Mouse (Mus musculus) layer of hippocampus, adult 2 months (tissue): ENCODE measurements at regions not wholly inside any gene's neighbourhood (a gene's known extent, or its start where the extent isn't known, plus 50 kb on each side); places are given as distances from the start of the nearest gene placed in this dataset.
"Not testable (repeated sequence)": the region's sequence is repeated elsewhere in the genome, so short reads cannot be mapped to it uniquely, and the experiment has no call there.

Source experiments
- DNase-seq, 2 experiments: peaks; one replicate each; pipeline ENCODE4 v3.0.0; 2022; ENCODE audit warnings: low spot score in 2 of 2
- H3K27ac ChIP-seq: fragments of 200-600 bp; 2 replicates; pipeline ENCODE4 v1.8.1; 2022
- H3K4me3 ChIP-seq: fragments of 200-600 bp; 2 replicates; pipeline ENCODE4 v1.8.1; 2022; ENCODE audit warnings: mild to moderate bottlenecking
- CTCF ChIP-seq: fragments of 200-600 bp; conservative IDR thresholded peaks from 2 replicates; pipeline ENCODE4 v1.8.1; 2022; ENCODE audit warnings: antibody characterized with exemption, mild to moderate bottlenecking, moderate library complexity

- not testable (repeated sequence) for DNase-seq, H3K4me3 ChIP-seq, H3K27ac ChIP-seq
Observed at GRCm38 (mm10) chr7:60974116-60974515, 834.1 kb upstream of the Snrpn start.

- 0 out of 2 replicates have a peak overlapping the region, but pooled peaks have one; percentile 25 for H3K27ac ChIP-seq
- peak overlapping the region; percentile 36 for H3K4me3 ChIP-seq
- DNase-seq, result no peak
- TF ChIP-seq CTCF, result no peak
Observed at GRCm38 (mm10) chr7:60961188-60961587, 821.2 kb upstream of the Snrpn start.

DNA sequence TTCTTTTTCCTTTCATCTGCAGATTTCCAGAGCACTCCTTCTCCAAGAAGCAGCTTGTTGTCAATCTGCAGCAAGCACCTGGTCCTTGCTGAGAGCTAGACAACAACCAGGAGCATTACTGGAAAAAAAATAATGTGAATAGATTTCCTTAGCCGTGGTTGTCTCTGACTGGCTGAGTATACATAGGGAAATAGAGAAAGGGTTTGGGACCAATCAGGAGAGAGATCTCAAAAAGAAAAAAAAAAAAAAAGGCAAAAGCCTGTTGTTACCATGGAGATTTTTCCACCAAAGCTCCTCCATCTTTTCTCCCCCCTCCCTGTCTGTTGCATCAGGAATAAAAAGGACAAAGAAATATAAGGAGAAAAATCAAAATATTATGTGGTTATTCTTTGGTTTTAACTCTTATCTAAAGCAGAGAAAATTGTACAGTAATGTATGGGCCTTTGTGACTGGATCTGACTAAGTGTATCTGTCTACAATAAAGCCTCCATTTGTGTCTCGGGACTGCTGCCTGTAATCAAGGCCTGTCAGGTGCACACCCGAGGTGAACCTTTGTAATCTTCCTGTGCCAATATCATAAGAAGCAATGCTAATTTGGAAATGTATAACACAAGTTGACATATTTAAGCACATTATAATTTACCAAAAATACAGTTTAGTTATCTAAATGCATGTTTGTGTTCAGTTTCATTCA lies 799.9 kb upstream of the Snrpn start:
- no peak for TF ChIP-seq CTCF
- DNase-seq, result peak; percentile 4 to 9
- H3K27ac ChIP-seq, result peak overlapping the region; percentile 48; the same call in 1 of the 2 replicates
- H3K4me3 ChIP-seq, result peak overlapping the region; percentile 39
